Mouse (Mus musculus) lung, adult 2 months (tissue): ENCODE results near the gene Soga1.

Experiments
- CTCF ChIP-seq: fragments of 200-500 bp; IDR thresholded peaks from 2 replicates; pipeline ENCODE4 v1.5.1; 2011; ENCODE audit warnings: mild to moderate bottlenecking, low read length, control low read depth; ENCODE audit not compliant: insufficient read depth
- POLR2A ChIP-seq: fragments of 200-500 bp; IDR thresholded peaks from 2 replicates; pipeline ENCODE4 v1.6.1; 2011; ENCODE audit warnings: low read depth, mild to moderate bottlenecking, control low read depth, low read length, borderline replicate concordance; ENCODE audit errors: extremely low read depth

DNA sequence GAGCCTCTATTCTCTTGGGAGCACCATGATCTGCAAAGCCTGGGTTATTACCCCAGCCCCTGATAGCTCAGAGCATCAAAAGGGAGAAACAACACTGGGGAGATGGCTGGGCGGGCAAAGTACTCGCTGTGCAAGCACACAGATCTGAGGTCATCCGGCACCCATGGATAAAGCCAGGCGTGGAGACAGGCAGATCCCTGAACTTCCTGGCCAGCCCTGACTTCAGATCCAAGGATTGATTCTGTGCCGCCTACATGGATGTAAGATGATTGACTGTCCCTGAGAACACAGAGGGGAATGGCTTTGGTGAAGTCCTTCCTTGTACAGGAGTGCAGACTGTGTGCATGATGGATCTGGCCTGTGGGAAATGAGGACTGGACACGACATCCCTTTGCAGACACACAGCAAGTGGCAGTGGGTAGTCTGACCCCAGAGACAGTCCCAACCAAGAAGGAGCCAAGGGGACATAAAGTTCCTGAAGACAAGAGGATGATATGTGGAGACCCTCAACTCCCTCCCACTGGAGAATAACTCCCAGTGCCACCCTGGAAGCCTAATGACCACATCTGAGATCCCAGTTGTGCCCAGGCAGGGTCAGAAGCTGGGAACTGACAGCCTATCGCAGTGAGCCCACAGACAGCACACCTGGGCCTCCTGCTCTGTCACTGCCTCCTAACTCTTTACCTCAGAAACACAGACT lies 12.2 kb downstream of the Soga1 start:
- TF ChIP-seq CTCF = no peak
- TF ChIP-seq POLR2A = no peak
